Mouse (Mus musculus) liver, embryonic 14.5 days (tissue): ENCODE data around the gene Col8a2.

Experiments used
- CTCF ChIP-seq: IDR thresholded peaks from 2 replicates; pipeline ENCODE4 v1.5.1; 2016; ENCODE audit warnings: antibody characterized with exemption, low read depth, control low read depth
- EP300 ChIP-seq: IDR thresholded peaks from 2 replicates; pipeline ENCODE4 v1.6.1; 2016; ENCODE audit warnings: antibody characterized with exemption, low read depth

DNA sequence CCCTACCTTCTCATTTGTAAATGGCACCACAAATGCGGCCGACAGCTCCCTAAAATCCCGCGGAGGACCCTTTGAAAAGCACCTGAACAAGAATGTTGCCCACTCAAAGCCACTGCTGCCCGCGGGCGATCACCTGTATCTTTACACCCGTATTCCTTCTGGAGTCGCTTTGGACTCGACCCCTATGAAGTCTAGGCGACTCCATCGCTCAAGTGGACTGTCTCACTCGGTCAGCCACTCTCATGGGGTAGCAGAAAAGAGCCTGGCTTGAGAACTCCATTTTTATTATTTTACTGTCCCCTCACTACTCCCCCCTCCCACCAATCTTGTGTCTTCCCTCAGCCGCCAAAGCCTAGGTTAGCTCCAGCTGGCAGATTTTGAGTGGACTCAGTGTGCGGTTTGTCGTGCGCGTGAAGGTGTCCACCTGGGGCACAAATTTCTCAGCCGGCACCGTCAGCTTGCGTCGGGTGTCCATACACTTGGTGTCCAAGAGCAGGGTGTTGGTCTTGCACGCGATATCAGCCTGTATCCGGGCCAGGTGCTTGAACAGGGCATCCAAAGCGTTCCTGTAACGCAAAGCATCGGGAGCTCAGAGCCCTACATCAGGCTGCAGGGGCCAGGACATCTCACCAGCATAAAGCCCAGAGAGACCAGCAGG, 35.4 kb downstream of the Col8a2 start:
- TF ChIP-seq EP300 (no peak), CTCF (no peak)
